Mouse (Mus musculus) embryo, embryonic 10.5 days (tissue): Measurements from ENCODE around the gene Olfr138.

Source experiments
- DNase-seq: peaks from one replicate; pipeline ENCODE4 v3.0.0-alpha.2; 2015; ENCODE audit warnings: low spot score

The Olfr138 gene

GRCm38 (mm10) chr17:38260735-38261134 lies at the start of gene Olfr138:
Olfr138 (plus strand) TSS chr17:38261035.
- no peak for DNase-seq

- no peak for DNase-seq
Observed at GRCm38 (mm10) chr17:38307470-38307869, 46.6 kb downstream of the Olfr138 start, which contains the start of gene Olfr137. Olfr137 (minus strand) TSS chr17:38307570.
